Mouse (Mus musculus) kidney, embryonic 15.5 days (tissue): ENCODE measurements around the gene Eif2ak2. TPM values are rescaled to one million over a fixed set of nuclear protein-coding genes. Genes with fewer than 3 reads are reported as not detected.

ENCODE experiments used
- ATAC-seq: fragments of 200-750 bp; cut with Nextera tagmentation; replicated peaks from 2 replicates; pipeline ENCODE4 v1.8.0; 2017; ENCODE audit warnings: moderate TSS enrichment; ENCODE audit not compliant: low FRiP score
- H3K27ac ChIP-seq: fragments of 300-500 bp; sonication (generic); 2 replicates; pipeline ENCODE4 v1.5.1; 2015; ENCODE audit warnings: mild to moderate bottlenecking, inconsistent platforms
- H3K27me3 ChIP-seq: fragments of 300-500 bp; sonication (generic); 2 replicates; pipeline ENCODE4 v1.6.1; 2015; ENCODE audit warnings: inconsistent platforms
- H3K36me3 ChIP-seq: fragments of 300-500 bp; sonication (generic); 2 replicates; pipeline ENCODE4 v1.6.1; 2015; ENCODE audit warnings: inconsistent platforms
- H3K4me1 ChIP-seq: fragments of 300-500 bp; sonication (generic); 2 replicates; pipeline ENCODE4 v1.6.1; 2015; ENCODE audit warnings: inconsistent platforms
- H3K4me2 ChIP-seq: fragments of 300-500 bp; sonication (generic); 2 replicates; pipeline ENCODE4 v1.6.1; 2015; ENCODE audit warnings: moderate library complexity, mild to moderate bottlenecking, inconsistent platforms
- H3K4me3 ChIP-seq: fragments of 300-500 bp; sonication (generic); replicated peaks from 2 replicates; pipeline ENCODE4 v1.5.1; 2015; ENCODE audit warnings: mild to moderate bottlenecking, inconsistent platforms
- H3K9ac ChIP-seq: fragments of 300-500 bp; sonication (generic); 2 replicates; pipeline ENCODE4 v1.6.1; 2015; ENCODE audit warnings: mild to moderate bottlenecking, inconsistent platforms
- H3K9me3 ChIP-seq: fragments of 300-500 bp; sonication (generic); replicated peaks from 2 replicates; pipeline ENCODE4 v1.6.1; 2016; ENCODE audit warnings: inconsistent platforms
- WGBS: fragments of 180-500 bp; shearing (Covaris S2); methylation state at CpG from one replicate; pipeline ENCODE4 v1.1.7; 2015; ENCODE audit warnings: mixed read lengths; 5-methylcytosine and 5-hydroxymethylcytosine counted together
- polyA plus RNA-seq: library from polyadenylated mRNA; unstranded; fragments of >200 nt; fragmentation: Nextera tagmentation; extraction: Ambion mirVana; gene quantifications from 2 replicates; pipeline ENCODE4 v1.2.1, GENCODE M21; 2015

Gene Eif2ak2
- polyA plus RNA-seq, 1 experiment from 2014 or later, result 11.6 TPM

DNA sequence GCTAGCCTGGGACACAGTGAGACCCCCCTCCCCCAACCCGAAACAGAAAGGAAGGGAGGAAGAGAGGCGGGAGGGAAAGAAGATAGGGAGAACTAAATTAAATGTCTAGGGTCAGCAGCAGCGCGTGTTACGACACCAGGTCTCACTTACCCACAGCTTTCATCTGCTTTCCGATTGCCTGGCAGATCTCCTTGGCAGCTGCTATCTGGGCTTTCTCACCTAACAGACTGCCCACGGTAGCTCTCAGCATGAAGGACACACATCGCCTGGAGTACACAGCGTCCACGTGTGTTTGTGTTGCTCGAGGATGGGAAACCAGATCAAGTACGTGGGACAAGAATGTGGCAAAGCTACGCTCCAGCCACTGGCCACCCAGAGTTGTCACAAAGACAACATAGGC is 58.0 kb downstream of the Eif2ak2 start:
- Histone ChIP-seq H3K9me3 (no peaks in the 10 kb centered on the region), H3K4me2 (no peak overlapping the region), H3K4me1 (no peaks in the 10 kb centered on the region), H3K27ac (no peak overlapping the region), H3K4me3 (no peak overlapping the region), H3K36me3 (peaks cover 81% of the 10 kb centered on the region), H3K9ac (no peak overlapping the region), H3K27me3 (no peaks in the 10 kb centered on the region)
- no peak for ATAC-seq
- WGBS, result 88% methylated on average over 13 of the region's 13 CpGs

- no peak for ATAC-seq
- H3K4me2 ChIP-seq, result no peak overlapping the region
- no peak overlapping the region for H3K9ac ChIP-seq
- no peak overlapping the region for H3K4me3 ChIP-seq
- WGBS, result 92% methylated on average over 3 of the region's 3 CpGs
- no peaks in the 10 kb centered on the region for H3K4me1 ChIP-seq
- H3K9me3 ChIP-seq, result no peaks in the 10 kb centered on the region
- H3K27ac ChIP-seq, result no peak overlapping the region
- H3K36me3 ChIP-seq, result peaks cover 44% of the 10 kb centered on the region
- H3K27me3 ChIP-seq, result no peaks in the 10 kb centered on the region
Measured at GRCm38 (mm10) chr17:78809582-78809981, 72.8 kb downstream of the Eif2ak2 start.

DNA sequence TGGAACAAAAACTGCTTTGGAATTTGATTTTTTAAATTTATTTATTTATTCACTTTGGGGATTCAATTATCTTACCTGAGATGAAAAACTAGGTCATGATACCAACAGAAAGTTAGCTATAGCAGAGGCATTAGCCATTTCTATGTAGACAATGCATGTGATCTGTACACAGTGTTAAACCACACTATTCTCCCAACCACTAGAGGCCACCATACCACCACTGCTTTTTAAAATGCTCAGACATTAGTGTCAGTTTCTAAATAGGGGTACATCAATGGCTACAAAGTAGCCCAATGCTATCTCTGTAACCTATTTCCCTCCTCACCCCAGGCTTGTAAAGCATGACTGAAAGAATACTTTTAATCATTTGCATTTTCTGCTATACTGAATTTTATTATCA is 73.4 kb downstream of the Eif2ak2 start:
- Histone ChIP-seq H3K27me3 (no peaks in the 10 kb centered on the region), H3K4me3 (no peak overlapping the region)
- no peak for ATAC-seq

More for the DNA sequence above, 73.4 kb downstream of the Eif2ak2 start:
- Histone ChIP-seq H3K36me3 (peaks cover 43% of the 10 kb centered on the region), H3K9ac (no peak overlapping the region), H3K4me2 (no peak overlapping the region), H3K27ac (no peak overlapping the region), H3K4me1 (no peaks in the 10 kb centered on the region), H3K9me3 (no peaks in the 10 kb centered on the region)

Other genes starting within 250 kb of the Eif2ak2 start
- 5.5 and 5.6 TPM in 2 replicates for gene Strn, start 145.4 kb downstream of the Eif2ak2 start, polyA plus RNA-seq
- 11.2 and 12.6 TPM in 2 replicates for gene Heatr5b, start 47.2 kb downstream of the Eif2ak2 start, polyA plus RNA-seq
- 41.6 and 46.6 TPM in 2 replicates for gene Gpatch11, start 47.0 kb downstream of the Eif2ak2 start, polyA plus RNA-seq
- gene Sult6b1, start 24.4 kb upstream of the Eif2ak2 start, polyA plus RNA-seq, result 0.10 TPM in 1 of 2 replicates, not detected in the other
- 98.7 and 111 TPM in 2 replicates for gene Cebpzos, start 33.9 kb upstream of the Eif2ak2 start, polyA plus RNA-seq
- gene Cebpz, start 54.5 kb upstream of the Eif2ak2 start, polyA plus RNA-seq, result 66.4 and 66.6 TPM in 2 replicates
- 57.9 and 62.3 TPM in 2 replicates for gene Ndufaf7, start 54.6 kb upstream of the Eif2ak2 start, polyA plus RNA-seq
- gene Prkd3, start 138.2 kb upstream of the Eif2ak2 start, polyA plus RNA-seq, result 39.1 and 39.7 TPM in 2 replicates
- gene Qpct, start 169.3 kb upstream of the Eif2ak2 start, polyA plus RNA-seq, result 4.4 and 4.5 TPM in 2 replicates